Mouse (Mus musculus): ENCODE data around the gene Mgat5. TPM values are rescaled to one million over a fixed set of nuclear protein-coding genes. Genes with fewer than 3 reads are reported as not detected.

Gene Mgat5
- polyA plus RNA-seq, 2 experiments, result 6.6 to 8.4 TPM

- no peak overlapping the region for H3K4me2 ChIP-seq (replicated peaks; ENCODE audit: low read depth, low read length, severe bottlenecking)
- no peaks in the 10 kb centered on the region for H3K9me3 ChIP-seq (ENCODE audit: control insufficient read depth, low read length)
- no peak overlapping the region for H3K9ac ChIP-seq (ENCODE audit: low read depth, low read length, severe bottlenecking)
- H3K36me3 ChIP-seq (ENCODE audit: control insufficient read depth, insufficient read depth, low read length), result no peaks in the 10 kb centered on the region
- ATAC-seq (ENCODE audit: low FRiP score, low read depth), result peak; percentile 24; the same call in 1 of the 2 replicates
- no peak overlapping the region for H3K27ac ChIP-seq (replicated peaks; ENCODE audit: low read depth, low read length)
- no peak for DNase-seq (ENCODE audit: low spot score)
- no peaks in the 10 kb centered on the region for H3K27me3 ChIP-seq (ENCODE audit: control insufficient read depth, insufficient read depth, low read length)
- no peak overlapping the region for H3K4me3 ChIP-seq (replicated peaks; ENCODE audit: low read length)
- no peak for TF ChIP-seq POLR2A (IDR thresholded peaks at IDR 0.05; ENCODE audit: borderline replicate concordance, extremely low read depth, insufficient read depth, insufficient read length)
- peaks cover 2% of the 10 kb centered on the region; the same call in 1 of the 2 replicates for H3K4me1 ChIP-seq (ENCODE audit: control insufficient read depth, insufficient read depth, low read length)
- 49% methylated on average over 4 of the region's 4 CpGs for WGBS
Measured at GRCm38 (mm10) chr1:127217665-127218064, 12.8 kb downstream of the Mgat5 start.

- H3K9me3 ChIP-seq (ENCODE audit: control insufficient read depth, low read length), result no peaks in the 10 kb centered on the region
- ATAC-seq (ENCODE audit: low FRiP score, low read depth), result no peak
- peaks cover 2% of the 10 kb centered on the region; the same call in 1 of the 2 replicates for H3K4me1 ChIP-seq (ENCODE audit: control insufficient read depth, insufficient read depth, low read length)
- no peak overlapping the region for H3K4me3 ChIP-seq (replicated peaks; ENCODE audit: low read length)
- WGBS, result 89% methylated on average over 7 of the region's 7 CpGs
- no peaks in the 10 kb centered on the region for H3K36me3 ChIP-seq (ENCODE audit: control insufficient read depth, insufficient read depth, low read length)
- TF ChIP-seq POLR2A (IDR thresholded peaks at IDR 0.05; ENCODE audit: borderline replicate concordance, extremely low read depth, insufficient read depth, insufficient read length), result no peak
- H3K9ac ChIP-seq (ENCODE audit: low read depth, low read length, severe bottlenecking), result no peak overlapping the region
- H3K27ac ChIP-seq (replicated peaks; ENCODE audit: low read depth, low read length), result no peak overlapping the region
- no peak overlapping the region for H3K4me2 ChIP-seq (replicated peaks; ENCODE audit: low read depth, low read length, severe bottlenecking)
- H3K27me3 ChIP-seq (ENCODE audit: control insufficient read depth, insufficient read depth, low read length), result no peaks in the 10 kb centered on the region
- no peak for DNase-seq (ENCODE audit: low spot score)
Measured at GRCm38 (mm10) chr1:127218182-127218581, 13.4 kb downstream of the Mgat5 start.

- no peak for ATAC-seq (ENCODE audit: low FRiP score, low read depth)
- TF ChIP-seq POLR2A (IDR thresholded peaks at IDR 0.05; ENCODE audit: borderline replicate concordance, extremely low read depth, insufficient read depth, insufficient read length), result no peak
Measured at GRCm38 (mm10) chr1:127219161-127219560, 14.3 kb downstream of the Mgat5 start.

GRCm38 (mm10) chr1:127219621-127220020 lies 14.8 kb downstream of the Mgat5 start:
- no peak for ATAC-seq (ENCODE audit: low FRiP score, low read depth)
- WGBS, result 73% methylated on average over 4 of the region's 4 CpGs
- H3K4me2 ChIP-seq (replicated peaks; ENCODE audit: low read depth, low read length, severe bottlenecking), result no peak overlapping the region
- H3K4me1 ChIP-seq (ENCODE audit: control insufficient read depth, insufficient read depth, low read length), result peaks cover 2% of the 10 kb centered on the region; the same call in 1 of the 2 replicates
- H3K9ac ChIP-seq (ENCODE audit: low read depth, low read length, severe bottlenecking), result no peak overlapping the region
- no peak overlapping the region for H3K4me3 ChIP-seq (replicated peaks; ENCODE audit: low read length)
- H3K36me3 ChIP-seq (ENCODE audit: control insufficient read depth, insufficient read depth, low read length), result no peaks in the 10 kb centered on the region
- DNase-seq (ENCODE audit: low spot score), result no peak
- no peaks in the 10 kb centered on the region for H3K27me3 ChIP-seq (ENCODE audit: control insufficient read depth, insufficient read depth, low read length)
- no peak overlapping the region for H3K27ac ChIP-seq (replicated peaks; ENCODE audit: low read depth, low read length)
- no peaks in the 10 kb centered on the region for H3K9me3 ChIP-seq (ENCODE audit: control insufficient read depth, low read length)
- no peak for TF ChIP-seq POLR2A (IDR thresholded peaks at IDR 0.05; ENCODE audit: borderline replicate concordance, extremely low read depth, insufficient read depth, insufficient read length)

More at GRCm38 (mm10) chr1:127219161-127219560, 14.3 kb downstream of the Mgat5 start:
- 75% methylated on average over 4 of the region's 4 CpGs for WGBS
- DNase-seq (ENCODE audit: low spot score), result no peak
- Histone ChIP-seq H3K4me1 (ENCODE audit: control insufficient read depth, insufficient read depth, low read length) (peaks cover 2% of the 10 kb centered on the region; the same call in 1 of the 2 replicates), H3K4me3 (replicated peaks; ENCODE audit: low read length) (no peak overlapping the region), H3K36me3 (ENCODE audit: control insufficient read depth, insufficient read depth, low read length) (no peaks in the 10 kb centered on the region), H3K27me3 (ENCODE audit: control insufficient read depth, insufficient read depth, low read length) (no peaks in the 10 kb centered on the region), H3K9ac (ENCODE audit: low read depth, low read length, severe bottlenecking) (no peak overlapping the region), H3K27ac (replicated peaks; ENCODE audit: low read depth, low read length) (no peak overlapping the region), H3K4me2 (replicated peaks; ENCODE audit: low read depth, low read length, severe bottlenecking) (no peak overlapping the region), H3K9me3 (ENCODE audit: control insufficient read depth, low read length) (no peaks in the 10 kb centered on the region)

GRCm38 (mm10) chr1:127221998-127222736 lies 17.4 kb downstream of the Mgat5 start:
- DNase-seq (ENCODE audit: low spot score) (no peak), ATAC-seq (ENCODE audit: low FRiP score, low read depth) (no peak)
- no peak overlapping the region for H3K9ac ChIP-seq (ENCODE audit: low read depth, low read length, severe bottlenecking)
- no peak overlapping the region for H3K4me2 ChIP-seq (replicated peaks; ENCODE audit: low read depth, low read length, severe bottlenecking)
- no peak overlapping the region for H3K27ac ChIP-seq (replicated peaks; ENCODE audit: low read depth, low read length)
- H3K36me3 ChIP-seq (ENCODE audit: control insufficient read depth, insufficient read depth, low read length), result no peaks in the 10 kb centered on the region
- 79% methylated on average over 8 of the region's 8 CpGs for WGBS
- H3K4me1 ChIP-seq (ENCODE audit: control insufficient read depth, insufficient read depth, low read length), result peaks cover 2% of the 10 kb centered on the region; the same call in 1 of the 2 replicates
- H3K9me3 ChIP-seq (ENCODE audit: control insufficient read depth, low read length), result no peaks in the 10 kb centered on the region
- H3K27me3 ChIP-seq (ENCODE audit: control insufficient read depth, insufficient read depth, low read length), result no peaks in the 10 kb centered on the region
- no peak for TF ChIP-seq POLR2A (IDR thresholded peaks at IDR 0.05; ENCODE audit: borderline replicate concordance, extremely low read depth, insufficient read depth, insufficient read length)
- H3K4me3 ChIP-seq (replicated peaks; ENCODE audit: low read length), result no peak overlapping the region
